Mouse (Mus musculus): ENCODE data around the gene Rgs21.

- TF ChIP-seq EP300 (IDR thresholded peaks at IDR 0.05; ENCODE audit: low read depth) (no peak), CTCF (IDR thresholded peaks at IDR 0.05; ENCODE audit: low read depth) (no peak)
Observed at GRCm38 (mm10) chr1:144567567-144567966, at the start of gene Rgs21.

Measured in heart, postnatal 0 days (tissue).